Mouse (Mus musculus) spleen, postnatal 36 days (tissue): Measurements from ENCODE around the gene Mucl3.

Experiments used
- DNase-seq, 2 experiments: peaks; one replicate each; pipeline ENCODE4 v3.0.0; 2022; ENCODE audit warnings: low spot score in 2 of 2, mixed read lengths in 1 of 2

Gene Mucl3

GRCm38 (mm10) chr17:35643609-35644236, at the start of gene Mucl3:
TSS of gene Mucl3 (minus strand) at chr17:35643695.
- DNase-seq = no peak

DNA sequence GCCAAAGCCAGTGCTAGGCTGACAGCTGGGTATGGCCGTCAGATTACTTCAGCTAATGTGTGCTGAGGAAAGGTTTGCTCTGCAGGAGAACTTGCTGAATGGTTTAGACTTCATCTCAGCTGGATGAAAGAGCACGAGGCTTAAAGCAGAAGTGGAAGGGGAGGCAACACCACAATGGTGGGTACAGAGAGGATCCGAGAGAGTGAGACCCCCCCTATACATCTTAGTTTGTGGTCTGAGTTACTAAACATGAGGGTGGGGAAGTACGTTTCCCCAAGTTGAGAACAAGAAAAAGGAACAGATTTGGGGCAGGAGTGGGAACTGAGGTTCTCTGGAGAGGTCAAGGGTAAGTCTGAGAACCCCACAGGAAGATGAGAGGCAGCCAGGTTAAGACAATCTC, 48.9 kb upstream of the Mucl3 start:
- no peak for DNase-seq

DNA sequence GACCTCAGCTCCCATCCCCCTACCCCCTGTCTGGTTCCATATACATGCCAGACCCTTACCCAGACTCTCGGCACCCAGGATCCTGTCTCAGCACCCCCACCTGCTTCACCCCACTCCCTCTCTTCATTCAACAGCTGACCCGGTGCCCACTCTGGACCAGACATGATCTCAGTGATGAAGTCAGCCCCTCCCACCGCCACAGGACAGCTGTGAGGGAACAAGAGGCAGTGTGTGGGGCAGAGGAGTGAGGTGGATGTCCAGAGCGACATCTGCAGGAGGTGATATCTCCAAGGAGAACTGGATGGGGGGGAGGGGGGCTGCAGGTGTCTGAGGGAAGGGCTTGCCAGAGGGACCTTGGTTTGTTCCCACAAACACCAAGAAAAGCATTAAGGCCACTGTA, 48.3 kb upstream of the Mucl3 start:
- no peak for DNase-seq

GRCm38 (mm10) chr17:35689936-35690645, 46.6 kb upstream of the Mucl3 start:
- DNase-seq = no peak

DNA sequence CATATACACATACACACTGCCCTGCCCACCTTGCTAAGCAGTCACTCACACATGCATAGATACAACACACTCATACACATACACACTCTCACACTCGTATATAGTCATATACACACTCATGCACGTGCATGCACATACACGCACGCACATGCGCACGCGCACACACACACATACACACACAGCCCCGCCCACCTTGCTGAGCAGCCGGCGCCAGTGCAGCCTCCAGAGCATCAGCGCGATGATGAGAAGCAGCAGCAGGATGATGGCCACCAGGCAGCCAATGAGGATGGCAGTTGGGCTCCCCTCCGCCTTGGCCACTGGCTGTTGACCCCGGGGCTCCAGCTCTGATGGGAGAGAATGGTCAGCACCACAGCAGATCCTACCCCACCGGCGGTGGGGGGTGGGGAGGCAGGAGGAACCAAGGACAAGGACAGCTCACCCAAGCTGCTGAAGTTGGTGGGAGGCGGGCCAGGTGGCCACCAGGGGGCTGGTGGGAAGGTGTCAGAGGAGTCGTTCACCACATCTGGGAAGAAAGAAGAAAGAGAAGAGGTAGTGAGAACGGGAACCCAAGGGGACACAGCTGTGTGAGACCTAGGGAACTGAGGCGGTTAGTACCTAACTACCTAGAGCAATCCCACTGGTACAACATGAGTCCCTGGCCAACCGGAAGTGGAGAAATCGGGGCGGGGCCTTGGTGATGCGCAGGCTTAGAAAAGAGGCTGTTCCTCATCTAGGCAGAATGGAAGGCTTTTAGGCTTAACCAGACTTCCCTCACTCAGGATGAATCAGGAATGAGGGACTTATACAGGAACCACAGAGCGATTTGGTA, 45.1 kb upstream of the Mucl3 start:
- no peak for DNase-seq

GRCm38 (mm10) chr17:35685061-35685460, 41.6 kb upstream of the Mucl3 start:
- no peak for DNase-seq

DNA sequence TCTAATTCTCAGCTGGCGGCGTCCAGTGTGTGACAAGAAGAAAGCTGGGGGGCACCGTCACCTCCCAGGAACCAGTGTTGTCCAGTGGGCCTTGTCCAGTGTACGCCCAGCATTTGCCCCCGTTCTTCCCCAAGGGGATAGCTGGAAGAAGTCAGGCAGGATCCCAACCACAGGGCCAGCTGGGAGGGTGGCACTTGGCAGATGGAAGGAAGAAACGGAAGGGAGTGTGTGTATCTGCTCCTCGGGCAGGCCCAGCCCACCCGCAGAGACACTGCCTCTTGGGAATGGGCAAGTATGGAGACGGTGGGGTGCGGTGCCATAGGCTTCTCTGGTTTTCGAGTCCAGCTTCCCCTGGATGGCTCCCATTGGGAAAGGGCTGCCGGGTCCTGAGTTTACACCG, 38.5 kb upstream of the Mucl3 start:
- DNase-seq = no peak

DNA sequence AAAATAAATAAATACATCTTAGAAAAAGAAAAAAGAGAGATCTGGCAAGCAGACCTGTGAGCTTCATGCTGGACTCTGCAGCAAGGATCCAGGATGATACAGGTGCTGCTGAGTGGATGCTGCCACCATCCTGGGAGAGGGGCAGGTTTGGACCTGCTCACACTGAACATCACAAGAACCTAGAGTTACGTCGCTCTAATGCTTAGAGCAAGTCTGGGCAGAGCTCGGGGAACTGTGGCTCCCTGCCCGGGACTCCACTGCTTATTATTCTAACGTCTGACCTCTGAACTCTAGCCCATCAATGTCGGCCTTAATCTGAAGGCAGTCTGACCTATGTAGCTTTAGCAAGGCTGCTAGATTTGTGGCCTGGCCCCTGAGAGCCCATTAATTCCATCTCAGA, 37.1 kb upstream of the Mucl3 start:
- DNase-seq = no peak

- peak; percentile 88 to 93 for DNase-seq
Observed at GRCm38 (mm10) chr17:35673416-35674035, 30.0 kb upstream of the Mucl3 start, which contains the start of gene Gtf2h4. TSS of gene Gtf2h4 (minus strand) at chr17:35673739.

DNA sequence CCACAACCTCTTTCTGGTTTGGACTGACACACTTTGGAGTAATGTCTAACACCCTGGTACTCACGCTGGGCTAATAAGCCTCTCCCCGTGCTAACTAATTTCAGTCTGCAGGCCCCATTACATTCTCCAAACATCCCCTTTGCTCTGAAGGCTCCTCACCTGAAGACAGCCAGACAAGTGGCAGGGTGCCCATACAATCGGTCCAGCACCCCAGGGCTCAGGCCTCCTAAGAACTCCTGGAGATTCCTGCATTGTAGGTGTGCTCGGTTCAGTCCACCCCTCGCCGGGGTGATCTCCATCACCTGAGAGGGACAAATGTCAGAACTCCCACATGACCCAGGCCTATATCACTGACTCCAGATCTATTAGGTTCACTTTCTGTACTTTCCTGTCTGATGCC, 29.0 kb upstream of the Mucl3 start:
- no peak for DNase-seq

DNA sequence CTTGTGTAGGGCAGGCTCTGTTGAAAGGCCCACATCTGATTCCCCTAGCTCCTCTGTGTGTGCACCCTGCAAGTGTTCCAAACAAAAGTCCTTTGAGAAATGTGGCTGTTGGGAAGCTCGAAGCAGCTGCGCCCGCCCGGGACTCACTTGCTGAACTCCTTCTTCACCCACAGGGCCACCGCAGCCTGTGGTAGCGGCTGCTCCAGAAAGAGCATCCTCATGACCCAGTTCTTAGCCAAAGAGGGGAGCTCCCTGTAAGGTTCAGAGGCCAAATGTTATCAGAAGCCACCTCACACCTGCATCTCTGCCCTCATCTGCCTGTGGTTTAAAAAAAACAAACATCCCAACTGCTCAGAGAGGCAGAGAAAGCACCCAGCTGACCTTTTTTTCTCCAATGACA, 28.4 kb upstream of the Mucl3 start:
- DNase-seq = no peak

DNA sequence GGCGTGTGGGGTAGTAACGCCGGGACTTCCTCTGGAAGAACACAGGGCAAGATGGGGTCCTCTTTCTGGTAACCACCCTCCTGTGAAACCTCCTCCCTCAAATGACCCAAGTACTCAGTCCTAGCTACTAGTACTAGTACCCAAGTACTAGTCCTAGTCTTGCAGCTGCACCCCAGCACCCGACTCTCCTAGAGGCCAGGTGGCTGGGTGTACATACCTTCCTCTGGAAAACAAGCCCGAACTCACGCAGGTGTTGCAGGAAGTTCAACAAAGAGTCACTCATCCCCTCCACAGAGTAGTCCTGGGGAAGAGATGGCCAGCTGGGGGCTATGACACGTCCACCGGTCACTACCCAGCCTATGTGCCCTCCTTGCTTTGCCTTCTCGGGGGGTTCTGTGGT, 26.2 kb upstream of the Mucl3 start:
- DNase-seq = no peak

DNA sequence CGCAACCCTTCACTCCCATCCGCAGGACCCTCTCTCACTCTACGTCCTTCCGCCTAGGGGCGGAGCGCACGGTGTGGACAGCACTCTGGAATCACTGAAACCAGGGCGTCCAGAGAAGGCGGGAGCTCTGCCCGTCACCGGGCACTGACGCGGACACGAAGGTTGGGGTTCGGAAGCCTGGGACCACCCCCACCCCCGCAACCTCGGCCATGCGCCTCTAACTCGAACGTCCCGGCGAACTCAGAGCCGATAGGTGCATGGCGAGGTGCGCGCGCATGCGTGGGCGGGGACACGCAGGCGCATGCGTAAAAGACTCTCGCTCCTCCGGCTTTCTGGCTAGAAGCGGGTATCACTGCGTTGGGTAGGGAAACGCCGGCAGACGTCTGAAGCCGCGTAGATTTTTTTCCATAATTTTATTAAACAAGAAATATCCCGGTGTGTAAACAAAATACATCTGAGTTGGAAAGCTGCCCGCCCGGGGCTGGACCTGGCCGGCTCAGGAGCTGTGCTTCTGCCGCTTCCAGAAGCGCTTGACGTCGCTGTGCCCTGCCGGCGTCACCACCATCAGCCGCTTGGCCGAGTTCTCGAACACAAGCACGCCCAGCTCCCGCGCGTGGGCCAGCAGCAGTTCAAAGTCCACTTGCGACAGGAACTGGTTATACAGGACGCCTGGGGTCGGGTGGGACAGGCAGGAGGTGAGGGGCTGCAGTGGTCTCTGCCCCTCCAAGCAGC, 24.0 kb upstream of the Mucl3 start, which contains the start of gene Vars2:
Vars2 (minus strand) TSS at position 259 of the 732 bp plus-strand sequence.
- peak; percentile 95 to 96 for DNase-seq

DNA sequence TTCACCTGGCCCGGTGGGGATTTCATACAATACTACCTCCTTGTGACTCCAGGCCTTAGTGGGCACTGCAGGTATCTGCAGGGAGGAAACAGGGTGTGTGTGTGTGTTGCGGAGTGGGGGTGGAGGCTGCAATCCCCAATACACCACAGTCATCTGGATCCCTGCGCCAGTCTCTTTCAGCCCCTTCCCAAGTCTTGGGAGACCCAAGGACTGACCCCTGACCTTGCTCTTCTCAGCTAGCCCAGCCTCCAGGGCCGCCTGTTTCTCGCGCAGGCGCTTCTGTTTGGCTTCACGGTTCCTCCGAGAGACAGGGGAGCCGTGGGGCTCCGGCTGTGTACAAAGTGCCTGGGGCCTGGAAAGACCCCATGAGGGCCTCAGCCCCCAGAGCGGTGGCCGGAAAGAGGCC, 23.4 kb upstream of the Mucl3 start:
- DNase-seq = peak in 1 of 2 experiments; percentile 34

DNA sequence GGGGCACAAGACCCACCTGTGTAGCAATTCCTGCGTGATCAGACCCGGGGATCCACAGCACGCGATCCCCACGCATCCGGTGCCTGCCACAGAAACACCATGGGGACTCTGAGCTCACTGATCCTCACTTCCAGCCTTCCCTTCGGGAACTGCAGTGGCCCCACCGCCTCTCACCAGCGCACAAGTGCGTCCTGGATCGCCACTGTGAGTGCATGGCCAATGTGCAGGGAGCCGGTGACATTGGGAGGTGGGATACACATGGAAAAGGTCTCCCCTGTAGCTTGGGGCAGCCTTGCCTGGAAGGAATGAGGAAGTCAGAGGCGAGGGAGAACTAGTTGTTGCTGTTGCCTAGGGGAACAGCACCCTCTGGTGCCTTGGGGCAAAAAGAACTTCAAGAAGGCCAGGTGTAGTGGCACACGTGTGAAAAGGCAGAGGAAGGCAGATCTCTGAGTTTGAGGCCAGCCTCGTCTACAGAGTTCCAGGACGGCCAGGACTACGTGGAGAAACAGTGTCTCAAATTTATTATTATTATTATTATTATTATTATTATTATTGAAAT, 22.5 kb upstream of the Mucl3 start:
- DNase-seq = peak; percentile 39 to 52

DNA sequence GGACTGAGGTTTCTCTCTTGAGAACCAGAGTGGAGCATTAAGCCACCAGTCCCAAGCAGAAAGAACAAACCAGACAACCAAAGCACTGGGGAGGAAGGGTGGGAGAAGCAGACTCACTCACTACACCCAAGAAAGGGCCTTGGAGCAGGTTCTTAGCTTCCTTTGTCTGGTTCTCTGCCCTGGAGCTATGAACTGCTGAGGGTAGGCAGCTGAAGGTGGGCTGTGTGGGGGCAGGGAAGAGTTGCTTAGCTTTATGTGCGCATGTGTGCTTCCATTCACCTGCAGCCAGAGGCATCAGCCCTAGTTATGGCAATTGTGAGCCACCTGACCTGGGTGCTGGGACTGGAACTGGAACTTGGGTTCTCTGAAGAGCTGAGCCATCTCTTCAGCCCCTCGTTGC, 9.6 kb upstream of the Mucl3 start:
- DNase-seq = no peak

GRCm38 (mm10) chr17:35649429-35649828, 5.9 kb upstream of the Mucl3 start:
- DNase-seq = no peak

GRCm38 (mm10) chr17:35639352-35639751, 4.1 kb downstream of the Mucl3 start:
- no peak for DNase-seq

GRCm38 (mm10) chr17:35638475-35639190, 4.9 kb downstream of the Mucl3 start:
- peak in 1 of 2 experiments; percentile 26 for DNase-seq

- no peak for DNase-seq
Observed at GRCm38 (mm10) chr17:35636363-35636762, 7.1 kb downstream of the Mucl3 start.
